Comparison of ENCODE assay signal across 16 mouse cellular contexts in the genomic region with DNA sequence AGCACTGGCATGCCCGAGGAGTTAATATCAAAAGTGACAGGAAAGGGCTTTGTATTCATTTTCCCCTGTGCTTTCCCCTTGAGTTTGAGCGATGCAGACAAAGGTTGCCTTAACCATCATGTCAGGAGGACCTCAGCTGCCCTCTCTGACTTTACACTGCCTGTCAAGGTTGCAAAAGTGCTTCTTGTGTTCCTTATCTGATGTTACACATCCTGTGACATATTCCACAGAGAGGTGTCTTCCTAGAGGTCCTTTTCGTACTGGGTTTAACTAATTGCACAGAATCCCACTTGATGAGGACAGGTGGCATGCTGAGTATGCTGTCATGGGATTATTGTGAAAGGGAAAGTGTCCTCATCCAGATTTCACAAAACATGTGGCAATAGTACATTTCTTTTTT.
"Had no signal": no experiment of that assay in that cellular context is flagged by ENCODE, and none has a peak within 500 bp of the region (broad histone marks: within the 10 kb centered on the region; RNA-seq: fewer than 3 reads in every experiment).

No protein-coding gene starts in this region.

- H3K27ac ChIP-seq: kidney, embryonic 15.5 days; left cerebral cortex, adult 2 months; limb, embryonic 12.5 days; liver, embryonic 13.5 days; lung, embryonic 15.5 days; midbrain, embryonic 10.5 days; neural tube, embryonic 12.5 days; stomach, postnatal 0 days had no signal

- H3K4me2 ChIP-seq: kidney, embryonic 15.5 days; limb, embryonic 12.5 days; liver, embryonic 13.5 days; lung, embryonic 15.5 days; neural tube, embryonic 12.5 days had no signal

- H3K4me3 ChIP-seq: kidney, embryonic 15.5 days; left cerebral cortex, adult 2 months; limb, embryonic 12.5 days; liver, embryonic 13.5 days; lung, embryonic 15.5 days; midbrain, embryonic 10.5 days; myocyte; neural tube, embryonic 12.5 days had no signal

- H3K27me3 ChIP-seq: kidney, embryonic 15.5 days; limb, embryonic 12.5 days; liver, embryonic 13.5 days; lung, embryonic 15.5 days; neural tube, embryonic 12.5 days had no signal

- DNase-seq: kidney, adult 2 months; kidney, postnatal 14 days; liver; liver, embryonic 13.5 days; liver, postnatal 0 days; lung, postnatal 14 days; midbrain, embryonic 14.5 days; thymus, postnatal 36 days had no signal

- H3K4me1 ChIP-seq: kidney, embryonic 15.5 days; limb, embryonic 12.5 days; liver, embryonic 13.5 days; lung, embryonic 15.5 days; midbrain, embryonic 10.5 days; neural tube, embryonic 12.5 days had no signal

- ATAC-seq: liver, postnatal 0 days had no signal

- H3K9ac ChIP-seq: kidney, embryonic 15.5 days; limb, embryonic 12.5 days; liver, embryonic 13.5 days; liver, postnatal 0 days; lung, embryonic 15.5 days; neural tube, embryonic 12.5 days had no signal

- H3K9me3 ChIP-seq: kidney, embryonic 15.5 days; limb, embryonic 12.5 days; liver, embryonic 13.5 days; lung, embryonic 15.5 days; midbrain, embryonic 10.5 days; neural tube, embryonic 12.5 days had no signal
